Mouse (Mus musculus): ENCODE results near the gene Ccr6.

- TF ChIP-seq CTCF (IDR thresholded peaks at IDR 0.05) (no peak), EP300 (IDR thresholded peaks at IDR 0.05) (no peak)
Observed at GRCm38 (mm10) chr17:8199067-8199935, 36.5 kb upstream of the Ccr6 start.

All from lung, postnatal 0 days (tissue).